Mouse (Mus musculus) G1E (cell line): ENCODE results near the gene Ociad2.

Experiments used
- CTCF ChIP-seq: IDR thresholded peaks from 2 replicates; pipeline ENCODE4 v1.5.1; 2012; ENCODE audit warnings: low read depth, low read length, inconsistent platforms, mixed read lengths
- GATA1 ChIP-seq: IDR thresholded peaks from 2 replicates; pipeline ENCODE4 v1.6.1; 2012; ENCODE audit warnings: borderline replicate concordance, low read length, inconsistent platforms, mixed read lengths

- TF ChIP-seq CTCF (no peak), GATA1 (no peak)
Observed at GRCm38 (mm10) chr5:73301601-73302307, 39.1 kb downstream of the Ociad2 start.
